Mouse (Mus musculus) kidney, adult 2 months (tissue): ENCODE data around the gene Smox.

Experiments
- CTCF ChIP-seq: fragments of 200-500 bp; conservative IDR thresholded peaks from 2 replicates; pipeline ENCODE4 v1.5.1; 2011; ENCODE audit warnings: low read depth, mild to moderate bottlenecking, control low read depth, low read length, moderate library complexity, mixed read lengths; ENCODE audit not compliant: insufficient read depth, insufficient read length
- POLR2A ChIP-seq: fragments of 200-500 bp; IDR thresholded peaks from one replicate; pipeline ENCODE4 v1.6.1; 2011; ENCODE audit warnings: low read depth, low read length, control low read depth

GRCm38 (mm10) chr2:131493446-131493845, 2.1 kb downstream of the Smox start:
- TF ChIP-seq CTCF (no peak), POLR2A (no peak)
